Mouse (Mus musculus) myocyte (in vitro differentiated cells): ENCODE data around the gene Gys2. TPM values are rescaled to one million over a fixed set of nuclear protein-coding genes. Genes with fewer than 3 reads are reported as not detected.

Experiments
- H3K27me3 ChIP-seq: one replicate; pipeline ENCODE4 v1.6.1; 2011; ENCODE audit not compliant: control insufficient read depth, insufficient read depth, insufficient read length
- H3K36me3 ChIP-seq: one replicate; pipeline ENCODE4 v1.6.1; 2011; ENCODE audit not compliant: control insufficient read depth, insufficient read depth
- H3K4me2 ChIP-seq: one replicate; pipeline ENCODE4 v1.6.1; 2011; ENCODE audit warnings: low read depth, control low read depth
- H3K4me3 ChIP-seq: one replicate; pipeline ENCODE4 v1.5.1; 2011; ENCODE audit warnings: mild to moderate bottlenecking, control low read depth, moderate library complexity
- H3K79me2 ChIP-seq: one replicate; pipeline ENCODE4 v1.6.1; 2011; ENCODE audit not compliant: control insufficient read depth, insufficient read depth
- H3ac ChIP-seq: one replicate; pipeline ENCODE4 v1.6.1; 2011; ENCODE audit not compliant: control insufficient read depth, insufficient read length
- CEBPB ChIP-seq: IDR thresholded peaks from 2 replicates; pipeline ENCODE4 v1.6.1; 2011; ENCODE audit warnings: mild to moderate bottlenecking, moderate library complexity; ENCODE audit not compliant: poor library complexity, insufficient read depth, severe bottlenecking
- E2F4 ChIP-seq: IDR thresholded peaks from one replicate; pipeline ENCODE4 v1.6.1; 2011; ENCODE audit warnings: mild to moderate bottlenecking, control low read depth, moderate library complexity; ENCODE audit not compliant: insufficient read depth
- MAX ChIP-seq: IDR thresholded peaks from one replicate; pipeline ENCODE4 v1.6.1; 2011; ENCODE audit warnings: low read depth, mild to moderate bottlenecking, control low read depth
- MYOD1 ChIP-seq, 3 experiments: IDR thresholded peaks; one replicate each; pipeline ENCODE4 v1.6.1; 2011; ENCODE audit warnings: control low read depth in 2 of 3, low read depth in 2 of 3, mild to moderate bottlenecking in 2 of 3, moderate library complexity in 1 of 3; ENCODE audit not compliant: insufficient read length in 2 of 3, control insufficient read depth in 1 of 3
- MYOG ChIP-seq, 3 experiments: IDR thresholded peaks; one replicate each; pipeline ENCODE4 v1.6.1; 2011; ENCODE audit warnings: control low read depth in 2 of 3, low read depth in 2 of 3, mild to moderate bottlenecking in 2 of 3; ENCODE audit not compliant: insufficient read length in 2 of 3, control insufficient read depth in 1 of 3, insufficient read depth in 1 of 3
- POLR2A ChIP-seq: IDR thresholded peaks from one replicate; pipeline ENCODE4 v1.6.1; 2011; ENCODE audit warnings: low read depth, mild to moderate bottlenecking, control low read depth, moderate library complexity; ENCODE audit not compliant: insufficient read length
- POLR2AphosphoS2 ChIP-seq: IDR thresholded peaks from one replicate; pipeline ENCODE4 v1.6.1; 2011; ENCODE audit warnings: low read depth, control low read depth; ENCODE audit not compliant: insufficient read length
- REST ChIP-seq: IDR thresholded peaks from one replicate; pipeline ENCODE4 v1.6.1; 2011; ENCODE audit warnings: mild to moderate bottlenecking, control low read depth, moderate library complexity; ENCODE audit not compliant: insufficient read depth, insufficient read length
- SRF ChIP-seq: IDR thresholded peaks from one replicate; pipeline ENCODE4 v1.6.1; 2011; ENCODE audit warnings: low read depth; ENCODE audit not compliant: control insufficient read depth, insufficient read length
- TCF12 ChIP-seq: IDR thresholded peaks from one replicate; pipeline ENCODE4 v1.6.1; 2011; ENCODE audit warnings: mild to moderate bottlenecking, control low read depth; ENCODE audit not compliant: poor library complexity, insufficient read depth, severe bottlenecking
- TCF3 ChIP-seq: IDR thresholded peaks from one replicate; pipeline ENCODE4 v1.6.1; 2011; ENCODE audit warnings: low read depth, control low read depth; ENCODE audit not compliant: insufficient read length
- USF1 ChIP-seq: IDR thresholded peaks from one replicate; pipeline ENCODE4 v1.6.1; 2011; ENCODE audit warnings: low read depth, mild to moderate bottlenecking, control low read depth, moderate library complexity
- polyA plus RNA-seq: library from polyadenylated mRNA; unstranded; fragments of >200 nt; fragmentation: generic; extraction: Trizol; gene quantifications from one replicate; pipeline ENCODE4 v1.2.1, GENCODE M21; 2012; ENCODE audit warnings: missing spikeins

Gys2 gene
- polyA plus RNA-seq, 1 experiment = not detected

- TF ChIP-seq TCF12 = no peak
- no peak for TF ChIP-seq POLR2A
- TF ChIP-seq USF1 = no peak
- TF ChIP-seq TCF3 = no peak
- no peak for TF ChIP-seq MYOD1 (IDR thresholded peaks at IDR 0.05; ENCODE audit: control insufficient read depth in 1 of 3, insufficient read length in 2 of 3, low read depth in 2 of 3)
- peak overlapping the region; percentile 57 for H3K4me3 ChIP-seq
These were observed 85.1 kb downstream of the Gys2 start for GRCm38 (mm10) chr6:142387755-142388271.

DNA sequence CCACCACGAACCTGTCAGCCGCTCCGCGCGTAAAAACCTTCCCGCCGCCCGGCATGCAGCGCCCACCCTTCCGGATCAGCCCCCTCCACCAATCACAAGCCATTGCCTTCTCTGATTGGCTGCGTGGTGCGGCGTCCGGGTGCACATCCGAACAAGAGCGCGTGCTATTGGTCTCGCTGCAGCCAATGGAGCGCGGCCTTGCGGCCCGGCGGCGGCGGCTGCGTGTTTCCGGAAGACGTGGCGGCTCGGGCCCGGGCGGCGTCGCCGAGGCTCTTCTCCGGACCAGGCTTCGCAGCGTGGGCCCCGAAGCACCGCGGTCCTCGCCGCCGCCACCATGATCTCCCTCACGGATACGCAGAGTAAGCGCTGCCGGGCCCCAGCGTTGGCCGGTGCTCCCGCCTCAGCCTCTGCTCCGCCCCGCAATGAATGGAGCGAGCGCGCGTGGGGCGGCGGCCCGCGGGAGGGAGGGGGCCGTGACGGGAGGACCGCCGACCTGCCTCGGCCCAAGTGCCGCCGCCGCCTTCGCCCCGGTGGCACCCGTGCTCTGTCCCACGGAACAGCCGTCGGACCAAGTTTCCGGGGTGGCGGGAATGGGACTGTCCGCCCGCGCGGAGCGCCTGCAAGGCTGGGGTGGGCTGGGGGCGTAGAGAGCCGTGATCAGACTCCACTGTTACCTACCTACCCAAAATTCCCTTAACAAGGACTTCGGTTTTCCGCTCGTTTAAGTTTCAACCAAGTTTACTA is 85.7 kb downstream of the Gys2 start, which contains the start of the genes Recql and Golt1b:
Gene Recql (minus strand): TSS at position 77 of the 744 bp plus-strand sequence.
Gene Golt1b (plus strand): TSS at position 211 of the 744 bp plus-strand sequence.
- no peak for TF ChIP-seq TCF3
- peak; percentile 31 for TF ChIP-seq POLR2AphosphoS2
- no peak for TF ChIP-seq SRF
- TF ChIP-seq E2F4 = peak; percentile 84
- TF ChIP-seq POLR2A = peak; percentile 72
- Histone ChIP-seq H3K4me2 (peak within 1 kb of the TSS; percentile 89), H3K4me3 (peak within 1 kb of the TSS; percentile 57), H3K79me2 (peaks cover 55% of the 10 kb centered on the region), H3ac (peak within 1 kb of the TSS; percentile 86), H3K27me3 (no peaks in the 10 kb centered on the region), H3K36me3 (no peaks in the 10 kb centered on the region)

More at GRCm38 (mm10) chr6:142387755-142388271, 85.1 kb downstream of the Gys2 start:
- peaks cover 62% of the 10 kb centered on the region for H3K79me2 ChIP-seq
- H3K4me2 ChIP-seq = peak overlapping the region; percentile 89
- H3K36me3 ChIP-seq = no peaks in the 10 kb centered on the region
- H3ac ChIP-seq = peak overlapping the region; percentile 86
- no peaks in the 10 kb centered on the region for H3K27me3 ChIP-seq

GRCm38 (mm10) chr6:142386285-142387010 is 86.5 kb downstream of the Gys2 start:
- Histone ChIP-seq H3K4me2 (peak overlapping the region; percentile 70), H3K79me2 (peaks cover 48% of the 10 kb centered on the region), H3K4me3 (peak overlapping the region; percentile 57), H3K27me3 (no peaks in the 10 kb centered on the region), H3K36me3 (no peaks in the 10 kb centered on the region), H3ac (peak overlapping the region; percentile 86)
- TF ChIP-seq TCF12 (no peak), MYOG (IDR thresholded peaks at IDR 0.05; ENCODE audit: control insufficient read depth in 1 of 3, insufficient read depth in 1 of 3, insufficient read length in 2 of 3, low read depth in 2 of 3) (no peak), MYOD1 (IDR thresholded peaks at IDR 0.05; ENCODE audit: control insufficient read depth in 1 of 3, insufficient read length in 2 of 3, low read depth in 2 of 3) (no peak), E2F4 (no peak), POLR2A (no peak), CEBPB (no peak), MAX (no peak), REST (no peak), USF1 (no peak), POLR2AphosphoS2 (no peak), SRF (no peak), TCF3 (no peak)

DNA sequence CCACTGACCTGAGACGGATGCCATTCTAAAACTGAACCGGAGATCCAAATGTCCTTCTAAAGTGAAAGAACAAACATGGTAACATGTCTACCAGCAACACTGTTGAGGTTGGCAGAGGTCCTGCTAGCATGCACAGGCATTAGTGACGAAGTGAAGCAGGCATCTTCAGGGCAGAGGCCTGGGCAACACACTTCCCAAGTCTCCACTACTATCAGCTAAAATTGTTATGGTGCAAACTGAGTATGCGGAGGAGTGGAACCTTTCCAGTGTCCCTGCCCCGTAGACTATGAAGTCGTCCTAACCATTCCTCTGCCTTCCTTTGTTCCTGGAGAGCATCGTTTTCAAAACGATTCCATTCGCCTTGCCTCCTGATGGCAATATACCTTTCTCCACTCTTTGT is 88.4 kb downstream of the Gys2 start:
- Histone ChIP-seq H3K4me3 (no peak overlapping the region), H3K79me2 (peaks cover 29% of the 10 kb centered on the region), H3K4me2 (no peak overlapping the region), H3K36me3 (no peaks in the 10 kb centered on the region), H3K27me3 (no peaks in the 10 kb centered on the region), H3ac (no peak overlapping the region)
- no peak for TF ChIP-seq CEBPB
- TF ChIP-seq MYOG (IDR thresholded peaks at IDR 0.05; ENCODE audit: control insufficient read depth in 1 of 3, insufficient read depth in 1 of 3, insufficient read length in 2 of 3, low read depth in 2 of 3) = no peak

- Histone ChIP-seq H3K4me2 (no peak overlapping the region), H3K4me3 (no peak overlapping the region), H3K27me3 (no peaks in the 10 kb centered on the region), H3K36me3 (no peaks in the 10 kb centered on the region), H3K79me2 (peaks cover 5% of the 10 kb centered on the region), H3ac (no peak overlapping the region)
- TF ChIP-seq MYOG (IDR thresholded peaks at IDR 0.05; ENCODE audit: control insufficient read depth in 1 of 3, insufficient read depth in 1 of 3, insufficient read length in 2 of 3, low read depth in 2 of 3) (no peak), SRF (no peak), MAX (no peak), USF1 (no peak), E2F4 (no peak), REST (no peak), TCF3 (no peak), POLR2A (no peak), CEBPB (no peak), MYOD1 (IDR thresholded peaks at IDR 0.05; ENCODE audit: control insufficient read depth in 1 of 3, insufficient read length in 2 of 3, low read depth in 2 of 3) (no peak), POLR2AphosphoS2 (no peak), TCF12 (no peak)
These were observed 91.3 kb downstream of the Gys2 start for GRCm38 (mm10) chr6:142381615-142382014.
